Mouse (Mus musculus) stomach, postnatal 0 days (tissue): ENCODE results near the gene Cenpm.

Experiments used
- CTCF ChIP-seq: IDR thresholded peaks from 2 replicates; pipeline ENCODE4 v1.5.1; 2016; ENCODE audit warnings: antibody characterized with exemption, low read depth, mild to moderate bottlenecking, moderate library complexity
- EP300 ChIP-seq: optimal IDR thresholded peaks from 2 replicates; pipeline ENCODE3; 2016; ENCODE audit warnings: antibody characterized with exemption

- TF ChIP-seq EP300 (no peak), CTCF (no peak)
Observed at GRCm38 (mm10) chr15:82208307-82208706, 36.2 kb downstream of the Cenpm start.
